Mouse (Mus musculus) lung, adult 2 months (tissue): ENCODE results near the gene Vav3. TPM values are rescaled to one million over a fixed set of nuclear protein-coding genes. Genes with fewer than 3 reads are reported as not detected.

Experiments used
- DNase-seq: peaks from one replicate; pipeline ENCODE4 v3.0.0; 2022
- H3K4me1 ChIP-seq: fragments of 200-500 bp; 2 replicates; pipeline ENCODE4 v1.6.1; 2011; ENCODE audit warnings: low read length; ENCODE audit not compliant: control insufficient read depth, insufficient read depth
- H3K4me3 ChIP-seq: fragments of 200-500 bp; replicated peaks from 2 replicates; pipeline ENCODE3; 2011; ENCODE audit warnings: low read depth, mild to moderate bottlenecking, control low read depth, low read length; ENCODE audit errors: extremely low read depth
- CTCF ChIP-seq: fragments of 200-500 bp; IDR thresholded peaks from 2 replicates; pipeline ENCODE4 v1.5.1; 2011; ENCODE audit warnings: mild to moderate bottlenecking, low read length, control low read depth; ENCODE audit not compliant: insufficient read depth
- POLR2A ChIP-seq: fragments of 200-500 bp; IDR thresholded peaks from 2 replicates; pipeline ENCODE4 v1.6.1; 2011; ENCODE audit warnings: low read depth, mild to moderate bottlenecking, control low read depth, low read length, borderline replicate concordance; ENCODE audit errors: extremely low read depth
- WGBS: fragments of 180-500 bp; shearing (Covaris S2); methylation state at CpG from one replicate; pipeline ENCODE4 v1.1.7; 2018; 5-methylcytosine and 5-hydroxymethylcytosine counted together
- polyA plus RNA-seq: library from polyadenylated mRNA; depleted of rRNA; stranded (reverse); fragments of >200 nt; gene quantifications from 2 replicates; pipeline ENCODE4 v1.2.3, GENCODE M21; 2012

Vav3 gene
- polyA plus RNA-seq, 1 experiment, result 3.9 TPM

DNA sequence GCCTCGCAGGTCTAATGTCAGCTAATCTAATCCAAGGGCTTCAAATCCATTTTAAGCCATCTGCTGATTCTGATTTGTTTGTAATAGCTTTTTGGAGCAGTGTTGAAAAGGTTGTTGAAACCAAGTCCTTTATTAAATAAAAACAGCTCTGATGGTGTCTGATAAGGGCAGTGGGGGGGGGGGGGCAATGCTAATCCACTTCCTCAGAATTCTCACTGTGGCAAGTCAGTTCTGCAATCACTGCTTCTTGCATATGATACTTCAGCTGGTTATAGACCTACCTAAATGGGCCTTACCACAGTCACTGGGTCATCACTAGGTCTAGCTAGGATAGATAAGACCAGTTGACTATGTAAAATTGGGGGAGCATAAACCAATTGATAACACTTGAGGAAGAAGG, 115.9 kb downstream of the Vav3 start:
- TF ChIP-seq POLR2A, result no peak
- no peak for TF ChIP-seq CTCF
- peaks cover 12% of the 10 kb centered on the region for H3K4me1 ChIP-seq
- H3K4me3 ChIP-seq, result no peak overlapping the region
- no peak for DNase-seq
- WGBS, result 90% methylated on average over 1 of the region's 1 CpGs

DNA sequence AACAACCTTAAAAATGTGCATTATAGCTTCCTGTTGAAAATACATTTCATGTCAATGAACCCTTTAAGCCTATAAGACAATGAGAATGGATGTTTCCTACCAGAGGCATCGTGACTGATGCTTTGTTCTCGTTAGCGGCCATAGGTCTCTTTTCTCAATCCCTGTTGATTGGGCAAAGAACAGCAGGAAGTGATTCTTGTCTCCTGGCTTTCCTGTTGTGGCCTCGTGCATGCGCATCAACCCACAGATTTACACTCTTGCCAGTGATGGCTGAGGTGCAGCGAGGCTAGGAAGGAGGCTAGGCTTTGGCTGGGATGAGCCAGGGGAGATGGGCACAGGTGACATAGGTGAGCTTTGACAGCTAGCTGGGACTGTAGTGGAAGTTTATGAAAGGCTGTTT, 123.2 kb downstream of the Vav3 start:
- Histone ChIP-seq H3K4me3 (no peak overlapping the region), H3K4me1 (peaks cover 15% of the 10 kb centered on the region)
- WGBS, result 63% methylated on average over 6 of the region's 6 CpGs
- DNase-seq, result no peak
- no peak for TF ChIP-seq POLR2A
- TF ChIP-seq CTCF, result no peak

DNA sequence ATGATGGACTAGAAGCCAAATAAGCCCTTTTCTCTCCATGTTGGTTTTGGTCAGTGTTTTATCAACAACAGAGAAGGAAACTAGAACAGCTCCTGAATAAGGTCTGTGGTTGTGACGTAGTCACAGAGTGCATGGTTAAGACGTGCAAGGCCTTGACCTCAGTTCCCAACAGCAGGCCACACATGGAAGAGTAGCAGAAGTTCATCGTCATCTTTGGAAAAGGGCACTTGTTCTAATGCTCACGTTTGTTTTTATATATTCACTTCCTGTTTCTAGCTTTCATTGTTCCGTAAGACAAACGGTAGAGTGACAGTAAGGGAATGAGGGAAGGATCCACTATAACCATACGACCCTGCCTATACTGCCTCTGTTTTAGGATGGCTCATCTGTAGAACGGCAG, 124.1 kb downstream of the Vav3 start:
- H3K4me3 ChIP-seq, result no peak overlapping the region
- WGBS, result 47% methylated on average over 8 of the region's 8 CpGs
- TF ChIP-seq CTCF, result no peak
- TF ChIP-seq POLR2A, result no peak
- no peak for DNase-seq
- peaks cover 17% of the 10 kb centered on the region for H3K4me1 ChIP-seq

DNA sequence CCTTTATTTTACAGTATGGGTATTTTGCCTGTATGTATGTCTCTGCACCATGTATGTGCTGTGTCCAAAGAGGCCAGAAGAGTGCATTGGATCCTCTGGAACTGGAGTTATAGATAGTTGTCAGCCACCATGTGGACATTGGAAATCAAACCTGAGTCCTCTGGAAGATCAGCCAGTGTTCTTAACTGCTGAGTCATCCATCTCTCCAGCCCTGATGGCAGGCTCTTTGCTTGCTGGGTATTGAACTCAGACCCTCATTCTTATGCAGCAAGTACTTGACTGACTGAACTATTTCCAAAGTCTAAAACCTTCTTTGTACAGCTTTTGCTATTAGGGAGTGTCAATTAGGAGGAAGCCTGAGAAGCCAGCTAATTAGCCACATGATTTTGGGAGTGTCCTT, 126.1 kb downstream of the Vav3 start:
- no peak for DNase-seq
- H3K4me1 ChIP-seq, result peaks cover 20% of the 10 kb centered on the region
- no peak overlapping the region for H3K4me3 ChIP-seq
- no peak for TF ChIP-seq CTCF
- no peak for TF ChIP-seq POLR2A

DNA sequence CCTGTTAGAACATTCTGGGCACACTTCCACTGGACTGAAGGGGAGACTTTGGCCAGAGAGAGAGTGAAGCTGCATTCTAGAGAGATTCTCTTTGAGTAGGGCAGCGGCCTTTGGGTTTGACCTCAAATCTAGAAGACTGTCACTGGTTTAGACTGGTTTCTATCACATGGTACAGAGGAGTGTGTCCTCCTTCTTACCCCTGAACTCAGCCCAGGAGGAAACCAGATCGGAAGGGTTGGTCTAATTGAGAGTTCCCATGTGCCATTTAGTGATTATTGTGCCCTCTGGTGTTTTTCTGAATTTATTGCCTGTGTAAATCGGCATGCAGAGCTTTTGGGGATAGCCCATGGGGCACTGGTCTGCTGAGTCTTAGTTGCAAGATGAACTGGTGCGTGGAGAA, 126.8 kb downstream of the Vav3 start:
- 33% methylated on average over 4 of the region's 4 CpGs for WGBS
- H3K4me3 ChIP-seq, result no peak overlapping the region
- H3K4me1 ChIP-seq, result peaks cover 20% of the 10 kb centered on the region
- no peak for TF ChIP-seq CTCF
- TF ChIP-seq POLR2A, result no peak
- DNase-seq, result no peak

DNA sequence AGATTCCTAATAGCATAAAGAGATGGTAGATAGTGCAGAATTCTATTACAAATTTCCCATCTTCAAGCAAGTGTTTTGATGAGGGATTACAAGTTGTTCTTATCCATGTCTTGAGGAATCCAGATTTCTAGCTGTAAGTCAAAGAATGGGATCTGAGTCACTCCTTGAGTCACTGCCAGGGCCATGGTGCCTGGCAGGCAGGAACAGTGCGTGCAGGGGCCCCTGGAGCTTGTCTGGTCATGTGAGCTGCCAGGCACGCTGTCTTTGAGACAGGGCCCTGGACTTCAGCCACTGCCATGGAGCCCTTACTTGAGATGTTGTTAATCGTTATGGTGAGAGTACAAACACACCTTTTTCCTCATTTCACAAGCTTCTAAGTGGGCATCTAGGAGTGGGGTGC, 129.0 kb downstream of the Vav3 start:
- no peak for TF ChIP-seq POLR2A
- no peak for TF ChIP-seq CTCF
- H3K4me1 ChIP-seq, result peaks cover 15% of the 10 kb centered on the region
- no peak for DNase-seq
- 24% methylated on average over 3 of the region's 3 CpGs for WGBS
- H3K4me3 ChIP-seq, result no peak overlapping the region

DNA sequence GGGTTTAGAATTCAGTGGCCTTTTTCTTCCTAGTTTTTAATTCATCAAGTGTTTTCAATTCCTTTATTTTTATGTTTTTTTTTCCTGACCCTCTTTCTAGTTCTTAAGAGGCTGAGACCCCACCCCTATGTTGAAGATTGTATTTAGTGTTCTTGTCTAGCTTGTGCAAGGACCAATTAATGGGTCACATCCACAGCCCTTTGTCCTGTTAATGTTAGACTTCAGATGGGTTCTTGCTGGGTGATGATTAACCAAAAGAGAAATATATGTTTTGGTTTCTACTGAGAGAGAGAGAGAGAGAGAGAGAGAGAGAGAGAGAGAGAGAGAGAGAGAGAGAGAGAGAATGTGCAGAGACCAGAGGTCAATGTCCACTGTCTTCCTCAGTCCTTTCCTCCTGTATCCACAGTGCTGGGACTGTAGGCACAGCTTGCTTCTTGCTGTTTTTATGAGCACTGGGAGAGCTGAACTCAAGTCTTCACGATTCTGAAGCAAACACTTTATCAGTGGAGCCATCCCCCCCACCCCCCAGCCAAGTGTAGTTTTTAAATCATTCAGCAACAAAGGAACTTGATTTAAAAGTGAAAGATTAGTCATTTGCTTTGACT, 130.3 kb downstream of the Vav3 start:
- H3K4me1 ChIP-seq, result peaks cover 13% of the 10 kb centered on the region
- TF ChIP-seq POLR2A (no peak), CTCF (no peak)
- no peak overlapping the region for H3K4me3 ChIP-seq
- no peak for DNase-seq
- 36% methylated on average over 1 of the region's 1 CpGs for WGBS

DNA sequence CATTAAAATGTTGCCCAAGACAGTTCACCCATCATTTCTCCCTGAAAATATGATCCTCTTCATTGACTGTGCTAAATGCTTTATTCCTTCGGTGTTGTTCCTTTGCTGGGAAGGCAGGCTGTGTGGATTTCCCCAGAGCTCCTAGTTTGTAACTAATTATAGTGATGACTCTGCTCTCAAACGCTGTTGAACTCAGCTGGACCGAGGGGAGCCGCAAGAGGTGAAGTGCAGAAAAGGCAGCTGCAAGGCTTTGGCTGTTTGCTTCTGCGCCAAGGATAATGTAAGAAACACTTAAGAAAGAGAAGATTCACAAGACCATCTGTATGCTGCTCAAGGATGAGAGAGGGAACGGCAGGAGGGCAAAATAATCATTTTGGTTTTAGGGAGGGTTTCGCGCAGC, 136.1 kb downstream of the Vav3 start:
- no peaks in the 10 kb centered on the region for H3K4me1 ChIP-seq
- 65% methylated on average over 8 of the region's 8 CpGs for WGBS
- H3K4me3 ChIP-seq, result no peak overlapping the region
- DNase-seq, result no peak
- TF ChIP-seq CTCF (no peak), POLR2A (no peak)

DNA sequence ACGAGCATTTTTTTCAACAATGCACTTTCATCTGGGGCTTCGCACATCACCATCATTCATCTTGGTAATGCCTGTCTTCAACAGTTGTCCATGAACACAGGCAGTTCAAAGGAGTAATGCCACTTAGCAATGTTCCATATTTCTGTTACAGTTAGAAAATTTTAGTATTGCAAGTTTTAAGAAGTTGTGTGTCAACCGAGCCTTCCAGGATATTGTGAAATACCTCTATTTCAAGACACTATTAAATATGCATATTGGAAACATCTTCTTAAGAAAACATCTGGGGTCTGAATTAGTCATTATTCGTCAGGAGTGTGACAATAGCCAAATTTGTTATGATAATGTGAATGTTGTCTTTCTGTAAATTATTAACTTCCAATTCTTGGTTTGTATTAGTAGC, 137.8 kb downstream of the Vav3 start:
- Histone ChIP-seq H3K4me1 (no peaks in the 10 kb centered on the region), H3K4me3 (no peak overlapping the region)
- TF ChIP-seq CTCF (no peak), POLR2A (no peak)
- DNase-seq, result no peak
- 54% methylated on average over 4 of the region's 4 CpGs for whole genome bisulfite sequencing

DNA sequence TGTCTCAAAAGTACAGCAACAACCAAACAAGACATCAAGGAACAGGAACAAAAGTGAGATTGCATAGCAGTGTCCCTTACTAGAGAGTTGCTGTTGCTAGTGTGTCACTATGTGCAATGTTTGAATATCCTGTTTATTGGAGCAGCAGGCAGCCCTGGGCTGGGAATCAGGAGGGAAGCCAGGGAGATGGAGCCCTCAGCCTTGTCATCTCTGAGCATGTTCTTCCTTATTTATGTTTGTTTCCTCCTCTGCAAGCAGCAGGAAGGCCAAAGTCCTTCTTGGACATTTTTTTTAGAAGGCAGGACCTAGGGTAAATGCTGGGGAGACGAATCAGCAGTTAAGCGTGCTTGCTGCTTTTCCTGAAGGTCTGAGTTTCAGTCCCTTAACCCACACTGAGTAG, 140.2 kb downstream of the Vav3 start:
- DNase-seq, result no peak
- no peak overlapping the region for H3K4me3 ChIP-seq
- TF ChIP-seq CTCF (no peak), POLR2A (no peak)
- H3K4me1 ChIP-seq, result no peaks in the 10 kb centered on the region
- 56% methylated on average over 2 of the region's 2 CpGs for WGBS
